Comparison of ENCODE assay signal across 9 mouse cellular contexts in genomic region chr14:57344781-57345492, GRCm38 (mm10). TPM values are rescaled to one million over a fixed set of nuclear protein-coding genes. Genes with fewer than 3 reads are reported as not detected.
DNase-seq lines count a peak whose midpoint lies in the region; ATAC-seq and TF ChIP-seq lines count a peak whose summit lies in the region.
"Had no signal": no experiment of that assay in that cellular context is flagged by ENCODE, and none has a peak within 500 bp of the region (broad histone marks: within the 10 kb centered on the region; RNA-seq: fewer than 3 reads in every experiment).

No protein-coding gene starts in this region.

- DNase-seq in MEL (ENCODE audit: low read depth, low spot score): peak; percentile 19
- DNase-seq in embryo, embryonic 10.5 days (ENCODE audit: low spot score): peak; percentile 60
- no peak for DNase-seq in hindbrain, postnatal 0 days (ENCODE audit: low spot score)
- DNase-seq in lung, adult 18-20 months: peak; percentile 6 to 19
- DNase-seq in layer of hippocampus, postnatal 10 days (ENCODE audit: low spot score in 2 of 2): no peak
- no peak for DNase-seq in layer of hippocampus, postnatal 25 days (ENCODE audit: extremely low spot score in 1 of 2, low spot score in 1 of 2)
- no peak for DNase-seq in spleen, adult 18-20 months

- H3K27ac ChIP-seq in MEL (ENCODE audit: control insufficient read depth, low read depth, low read length): no peak overlapping the region
- no peak overlapping the region for H3K27ac ChIP-seq in hindbrain, postnatal 0 days

- 73% methylated on average over 25 of the region's 25 CpGs for WGBS in hindbrain, postnatal 0 days

- no peak overlapping the region for H3K9ac ChIP-seq in MEL (ENCODE audit: control insufficient read depth, low read depth, low read length, poor library complexity, severe bottlenecking)
- H3K9ac ChIP-seq in hindbrain, postnatal 0 days (replicated peaks; ENCODE audit: low read length): no peak overlapping the region

- TF ChIP-seq EP300 in MEL (IDR thresholded peaks at IDR 0.05; ENCODE audit: low read depth in 1 of 2, low read length in 2 of 2): no peak

- no peak overlapping the region for H3K4me3 ChIP-seq in MEL (ENCODE audit: control insufficient read depth in 1 of 2, insufficient read depth in 1 of 2, low read depth in 2 of 2, low read length in 2 of 2)
- no peak overlapping the region for H3K4me3 ChIP-seq in hindbrain, postnatal 0 days (ENCODE audit: low read length)
- H3K4me3 ChIP-seq: myocyte had no signal

- no peak for TF ChIP-seq CTCF in MEL (IDR thresholded peaks at IDR 0.05 in 2 of 3, conservative IDR thresholded peaks at IDR 0.05 in 1 of 3; ENCODE audit: control insufficient read depth in 1 of 3, insufficient read depth in 1 of 3, low read depth in 2 of 3, low read length in 3 of 3, poor library complexity in 1 of 3, severe bottlenecking in 1 of 3)
- TF ChIP-seq CTCF in hindbrain, postnatal 0 days (IDR thresholded peaks at IDR 0.05; ENCODE audit: low read depth): no peak

- TF ChIP-seq POLR2A in MEL (IDR thresholded peaks at IDR 0.05; ENCODE audit: control insufficient read depth in 1 of 2, insufficient read depth in 1 of 2, low read depth in 1 of 2, low read length in 2 of 2, poor library complexity in 1 of 2): no peak

- 0 out of 2 replicates have a peak overlapping the region, but pooled peaks have one; percentile 21 for H3K4me2 ChIP-seq in hindbrain, postnatal 0 days (ENCODE audit: low read depth, low read length)

- peaks cover 0 to 3% of the 10 kb centered on the region in 2 experiments; a peak in 1 of 4 replicates for H3K4me1 ChIP-seq in MEL (ENCODE audit: control insufficient read depth in 1 of 2, insufficient read depth in 2 of 2, low read length in 2 of 2)
- no peaks in the 10 kb centered on the region; the same call in 1 of the 2 replicates for H3K4me1 ChIP-seq in hindbrain, postnatal 0 days (ENCODE audit: insufficient read depth, low read length)

- H3K27me3 ChIP-seq in MEL (ENCODE audit: control insufficient read depth in 1 of 2, insufficient read depth in 2 of 2, low read length in 2 of 2): no peaks in the 10 kb centered on the region
- no peaks in the 10 kb centered on the region for H3K27me3 ChIP-seq in hindbrain, postnatal 0 days (ENCODE audit: insufficient read depth, low read length)

- H3K36me3 ChIP-seq in MEL (ENCODE audit: control insufficient read depth in 1 of 2, insufficient read depth in 2 of 2, low read length in 2 of 2): peaks cover 0 to 3% of the 10 kb centered on the region in 2 experiments; a peak in 1 of 4 replicates
- no peaks in the 10 kb centered on the region for H3K36me3 ChIP-seq in hindbrain, postnatal 0 days (ENCODE audit: insufficient read depth, low read length)

- no peak for TF ChIP-seq RAD21 in MEL (IDR thresholded peaks at IDR 0.05; ENCODE audit: low read depth, low read length)

- ATAC-seq in hindbrain, postnatal 0 days: no peak
- ATAC-seq in monocyte, adult 5-6 weeks (replicated peaks; ENCODE audit: insufficient number of reproducible peaks, low FRiP score, low TSS enrichment, poor library complexity, severe bottlenecking): no peak

- no peaks in the 10 kb centered on the region for H3K9me3 ChIP-seq in MEL (replicated peaks; ENCODE audit: insufficient read depth, low read length)
- H3K9me3 ChIP-seq in hindbrain, postnatal 0 days (ENCODE audit: low read length): no peaks in the 10 kb centered on the region

- H3K79me2 ChIP-seq in MEL (ENCODE audit: control insufficient read depth, insufficient read depth, low read length, poor library complexity): no peaks in the 10 kb centered on the region

TF ChIP-seq in MEL, 35 proteins besides CTCF, POLR2A, EP300 and RAD21:
- TF ChIP-seq GATA1 (IDR thresholded peaks at IDR 0.05; ENCODE audit: low read depth, low read length): no peak
- TF ChIP-seq KAT2A (conservative IDR thresholded peaks at IDR 0.05; ENCODE audit: low read depth, low read length): no peak

RNA-seq across cellular contexts. Expression of gene Cryl1, which starts 53.4 kb away (rescaled TPM):
- total RNA-seq in MEL (2012; rRNA removed): 16.8 and 17.8 TPM in 2 replicates
- polyA plus RNA-seq in MEL (2012; ENCODE audit: insufficient read depth in 1 of 2, insufficient read length in 2 of 2, low read depth in 1 of 2, low replicate concordance in 2 of 2, missing spikeins in 1 of 2): 10 to 100 TPM in 1 of 2 experiments, not detected in 1; 22.0 TPM
- total RNA-seq in hindbrain, postnatal 0 days (2014; rRNA removed): 13.3 and 16.0 TPM in 2 replicates
- 19.2 and 19.3 TPM in 2 replicates for polyA plus RNA-seq in hindbrain, postnatal 0 days (2015; fragmentation: Nextera tagmentation; extraction: Ambion mirVana)
- 10 to 100 TPM; 24.6 to 26.1 TPM for total RNA-seq in layer of hippocampus, postnatal 10 days (2021)
- total RNA-seq in layer of hippocampus, postnatal 25 days (2021): 10 to 100 TPM; 18.1 to 21.4 TPM
- 5.0 to 8.0 TPM (median 5.3 TPM) in 3 replicates for total RNA-seq in monocyte, adult 5-6 weeks (2017)

Comparison
In these comparisons a context has a peak if more than half of its experiments do, and no peak if none do; other contexts are left out.
1. DNase-seq: peak in MEL (single experiment), embryo, embryonic 10.5 days (single experiment) and lung, adult 18-20 months (2 of 2); none in hindbrain, postnatal 0 days (single experiment), layer of hippocampus, postnatal 10 days (0 of 2), layer of hippocampus, postnatal 25 days (0 of 2) and spleen, adult 18-20 months (0 of 2).